Mouse (Mus musculus): Measurements from ENCODE around the gene Kit. TPM values are rescaled to one million over a fixed set of nuclear protein-coding genes. Genes with fewer than 3 reads are reported as not detected.

Kit gene
- polyA plus RNA-seq, 1 experiment from 2014 or later = 56.6 TPM

DNA sequence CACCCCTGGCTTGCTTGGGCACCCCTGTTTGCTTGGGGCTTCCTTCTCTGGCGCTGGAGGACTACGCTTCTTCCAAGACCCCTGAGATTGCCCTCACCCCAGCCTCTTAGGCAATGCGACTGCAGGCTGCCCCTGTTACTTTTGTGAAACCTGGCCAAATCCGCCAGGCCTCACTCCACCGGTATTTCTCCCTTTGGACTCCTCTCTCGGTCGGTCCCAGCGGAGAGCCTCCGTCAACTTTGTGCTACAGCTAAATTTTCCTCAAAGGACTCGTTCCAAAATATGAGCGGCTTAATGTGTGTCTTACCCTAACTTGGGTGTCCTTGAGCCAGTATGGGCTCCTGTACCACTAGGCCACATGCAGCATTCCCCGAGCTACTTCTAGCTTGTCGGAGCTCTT lies 23.8 kb downstream of the Kit start:
- ATAC-seq (ENCODE audit: low FRiP score) = no peak
- no peak overlapping the region for H3K27ac ChIP-seq
- H3K9me3 ChIP-seq (ENCODE audit: control insufficient read depth, low read length) = no peaks in the 10 kb centered on the region
- no peak overlapping the region for H3K9ac ChIP-seq
- no peak overlapping the region for H3K4me3 ChIP-seq (replicated peaks; ENCODE audit: low read length)
- no peak overlapping the region for H3K4me2 ChIP-seq (replicated peaks)
- H3K36me3 ChIP-seq (replicated peaks; ENCODE audit: control insufficient read depth, insufficient read depth) = no peaks in the 10 kb centered on the region
- peaks cover 8% of the 10 kb centered on the region; the same call in 1 of the 2 replicates for H3K4me1 ChIP-seq (replicated peaks; ENCODE audit: control insufficient read depth, insufficient read depth, low read length)
- DNase-seq (ENCODE audit: low spot score) = no peak
- WGBS = 91% methylated on average over 13 of the region's 13 CpGs
- no peaks in the 10 kb centered on the region for H3K27me3 ChIP-seq (ENCODE audit: control insufficient read depth, insufficient read depth, low read length)

DNA sequence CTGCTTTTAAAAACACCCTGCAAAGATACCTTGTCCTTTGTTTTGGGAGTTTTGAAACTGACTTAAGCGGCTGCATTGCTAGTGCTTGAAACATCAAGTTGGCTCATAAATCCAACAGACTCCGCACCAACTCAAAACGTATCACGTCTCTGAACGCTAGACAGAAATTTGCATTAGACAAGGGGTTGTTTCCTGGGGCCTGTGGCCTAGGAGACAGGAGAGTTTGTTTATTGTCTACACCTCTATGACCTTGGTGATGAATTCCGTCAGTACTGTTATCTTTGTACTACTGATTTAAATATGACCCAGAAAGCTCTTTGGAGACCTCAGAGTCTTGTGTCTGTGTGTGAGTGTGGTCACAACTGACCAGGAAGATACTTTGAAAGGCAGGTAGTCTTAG lies 25.3 kb downstream of the Kit start:
- Histone ChIP-seq H3K4me1 (replicated peaks; ENCODE audit: control insufficient read depth, insufficient read depth, low read length) (peaks cover 14% of the 10 kb centered on the region; the same call in 1 of the 2 replicates), H3K9ac (no peak overlapping the region), H3K4me2 (replicated peaks) (no peak overlapping the region), H3K36me3 (replicated peaks; ENCODE audit: control insufficient read depth, insufficient read depth) (no peaks in the 10 kb centered on the region), H3K9me3 (ENCODE audit: control insufficient read depth, low read length) (no peaks in the 10 kb centered on the region), H3K27me3 (ENCODE audit: control insufficient read depth, insufficient read depth, low read length) (no peaks in the 10 kb centered on the region), H3K4me3 (replicated peaks; ENCODE audit: low read length) (no peak overlapping the region), H3K27ac (no peak overlapping the region)
- ATAC-seq (ENCODE audit: low FRiP score) (no peak), DNase-seq (ENCODE audit: low spot score) (no peak)
- WGBS = 63% methylated on average over 6 of the region's 6 CpGs

DNA sequence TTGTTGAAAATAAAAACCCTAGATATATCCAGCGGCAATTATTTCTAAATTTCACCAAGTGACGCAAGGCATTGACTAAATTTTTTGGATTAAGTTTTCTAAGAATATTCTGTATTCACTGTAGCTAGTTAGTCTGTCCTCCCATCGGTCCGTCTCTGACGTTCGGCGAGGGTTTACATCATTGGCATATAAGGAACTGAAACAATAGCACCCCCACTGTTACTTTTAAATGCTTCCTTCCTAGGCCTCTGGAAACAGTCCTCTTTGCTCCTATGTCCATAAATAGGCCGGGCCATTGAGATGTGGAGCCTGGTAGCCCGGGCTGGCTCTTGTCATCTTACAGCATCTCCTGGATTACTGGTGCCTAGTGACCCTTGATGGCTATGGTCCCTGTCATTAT lies 29.5 kb downstream of the Kit start:
- Histone ChIP-seq H3K4me3 (replicated peaks; ENCODE audit: low read length) (no peak overlapping the region), H3K36me3 (replicated peaks; ENCODE audit: control insufficient read depth, insufficient read depth) (no peaks in the 10 kb centered on the region; the same call in 1 of the 2 replicates), H3K27ac (no peak overlapping the region), H3K9me3 (ENCODE audit: control insufficient read depth, low read length) (no peaks in the 10 kb centered on the region), H3K9ac (no peak overlapping the region), H3K4me2 (replicated peaks) (no peak overlapping the region), H3K4me1 (replicated peaks; ENCODE audit: control insufficient read depth, insufficient read depth, low read length) (peaks cover 22% of the 10 kb centered on the region; the same call in 1 of the 2 replicates), H3K27me3 (ENCODE audit: control insufficient read depth, insufficient read depth, low read length) (no peaks in the 10 kb centered on the region)
- DNase-seq (ENCODE audit: low spot score) (no peak), ATAC-seq (ENCODE audit: low FRiP score) (no peak)
- whole genome bisulfite sequencing = 48% methylated on average over 9 of the region's 9 CpGs

DNA sequence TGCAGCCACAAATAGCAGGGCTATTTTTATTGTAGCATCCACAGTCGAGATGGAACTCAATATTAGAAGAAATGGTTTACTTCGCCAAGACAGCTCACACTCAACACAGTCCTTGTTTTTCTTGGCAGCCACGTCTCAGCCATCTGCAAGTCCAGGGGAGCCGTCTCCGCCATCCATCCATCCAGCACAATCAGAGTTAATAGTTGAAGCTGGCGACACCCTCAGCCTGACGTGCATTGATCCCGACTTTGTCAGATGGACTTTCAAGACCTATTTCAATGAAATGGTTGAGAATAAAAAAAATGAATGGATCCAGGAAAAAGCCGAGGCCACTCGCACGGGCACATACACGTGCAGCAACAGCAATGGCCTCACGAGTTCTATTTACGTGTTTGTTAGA lies 32.2 kb downstream of the Kit start:
- ATAC-seq (ENCODE audit: low FRiP score) = no peak

DNA sequence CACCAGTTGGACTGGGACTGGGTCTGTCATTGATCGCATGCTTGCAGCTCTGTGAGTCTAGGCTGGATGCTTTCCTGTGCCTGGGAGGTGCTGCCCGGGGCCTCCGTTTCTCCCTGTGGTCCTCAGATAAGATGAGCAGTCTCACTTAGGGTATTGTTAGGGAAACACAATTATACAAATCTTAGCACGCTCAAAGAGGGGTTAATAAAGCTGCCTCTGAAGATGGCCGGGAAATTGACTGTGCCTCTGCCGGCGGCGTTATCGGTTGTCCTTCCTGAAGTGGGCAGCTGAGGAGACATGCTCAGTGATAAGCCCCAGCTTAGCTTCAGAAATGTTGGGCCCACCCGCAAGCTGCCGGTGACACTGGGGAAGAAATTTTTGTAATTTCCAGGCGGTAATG lies 33.3 kb downstream of the Kit start:
- Histone ChIP-seq H3K9ac (no peak overlapping the region), H3K27ac (no peak overlapping the region), H3K4me2 (replicated peaks) (no peak overlapping the region), H3K4me1 (replicated peaks; ENCODE audit: control insufficient read depth, insufficient read depth, low read length) (peaks cover 38% of the 10 kb centered on the region), H3K9me3 (ENCODE audit: control insufficient read depth, low read length) (no peaks in the 10 kb centered on the region), H3K36me3 (replicated peaks; ENCODE audit: control insufficient read depth, insufficient read depth) (peaks cover 6% of the 10 kb centered on the region), H3K27me3 (ENCODE audit: control insufficient read depth, insufficient read depth, low read length) (no peaks in the 10 kb centered on the region), H3K4me3 (replicated peaks; ENCODE audit: low read length) (no peak overlapping the region)
- ATAC-seq (ENCODE audit: low FRiP score) (no peak), DNase-seq (ENCODE audit: low spot score) (no peak)
- WGBS = 79% methylated on average over 12 of the region's 12 CpGs

More for the DNA sequence above, 32.2 kb downstream of the Kit start:
- peaks cover 6% of the 10 kb centered on the region for H3K36me3 ChIP-seq (replicated peaks; ENCODE audit: control insufficient read depth, insufficient read depth)
- no peak overlapping the region for H3K4me2 ChIP-seq (replicated peaks)
- DNase-seq (ENCODE audit: low spot score) = no peak
- no peaks in the 10 kb centered on the region for H3K9me3 ChIP-seq (ENCODE audit: control insufficient read depth, low read length)
- no peak overlapping the region for H3K27ac ChIP-seq
- H3K27me3 ChIP-seq (ENCODE audit: control insufficient read depth, insufficient read depth, low read length) = no peaks in the 10 kb centered on the region
- peaks cover 32% of the 10 kb centered on the region for H3K4me1 ChIP-seq (replicated peaks; ENCODE audit: control insufficient read depth, insufficient read depth, low read length)
- H3K9ac ChIP-seq = no peak overlapping the region
- H3K4me3 ChIP-seq (replicated peaks; ENCODE audit: low read length) = no peak overlapping the region
- 67% methylated on average over 14 of the region's 14 CpGs for WGBS

DNA sequence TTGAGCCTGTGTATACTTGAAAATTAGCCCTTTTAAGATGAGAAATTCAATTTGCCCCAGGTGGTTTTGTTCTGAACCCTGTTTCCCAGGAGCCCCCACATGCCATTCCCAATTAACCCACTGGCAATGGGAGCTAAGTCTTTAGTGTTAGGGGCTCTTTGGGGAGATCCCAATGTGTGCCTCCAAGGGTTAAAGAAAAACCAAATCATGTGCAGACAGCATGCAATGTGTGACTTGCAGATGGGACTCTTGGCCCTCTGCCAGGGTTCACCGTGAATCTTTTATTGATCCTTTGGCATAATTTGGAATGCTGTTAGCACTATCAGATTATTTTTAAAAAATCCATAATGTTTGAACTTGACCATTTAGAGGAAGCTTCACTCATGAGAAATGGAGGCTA lies 37.7 kb downstream of the Kit start:
- H3K36me3 ChIP-seq (replicated peaks; ENCODE audit: control insufficient read depth, insufficient read depth) = peaks cover 11% of the 10 kb centered on the region
- ATAC-seq (ENCODE audit: low FRiP score) (peak; percentile 59; the same call in 1 of the 2 replicates), DNase-seq (ENCODE audit: low spot score) (peak; percentile 55)
- no peak overlapping the region for H3K4me3 ChIP-seq (replicated peaks; ENCODE audit: low read length)
- peak overlapping the region; percentile 49; the same call in 1 of the 2 replicates for H3K27ac ChIP-seq
- 6% methylated on average over 1 of the region's 1 CpGs for WGBS
- no peaks in the 10 kb centered on the region for H3K9me3 ChIP-seq (ENCODE audit: control insufficient read depth, low read length)
- no peak overlapping the region for H3K4me2 ChIP-seq (replicated peaks)
- no peak overlapping the region for H3K9ac ChIP-seq
- peaks cover 29% of the 10 kb centered on the region for H3K4me1 ChIP-seq (replicated peaks; ENCODE audit: control insufficient read depth, insufficient read depth, low read length)
- H3K27me3 ChIP-seq (ENCODE audit: control insufficient read depth, insufficient read depth, low read length) = no peaks in the 10 kb centered on the region

DNA sequence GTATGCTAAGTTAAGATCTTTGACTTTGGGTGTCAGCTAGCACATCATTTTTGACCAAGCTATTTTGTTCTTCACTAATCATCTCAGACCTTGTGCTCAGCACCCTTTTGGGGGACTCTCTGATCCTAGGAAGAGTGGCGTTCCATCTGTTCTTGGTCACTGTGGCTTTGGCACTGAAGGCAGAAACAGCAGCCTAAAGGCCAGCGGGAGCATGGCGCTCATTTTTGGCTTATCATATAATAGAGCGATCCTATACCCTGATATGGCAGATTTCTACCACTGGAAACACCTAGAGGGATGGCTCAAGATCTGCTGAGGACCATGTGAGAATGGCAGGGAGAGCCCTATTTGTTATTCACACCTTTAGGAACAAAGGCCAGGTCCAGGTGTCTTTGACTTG lies 38.2 kb downstream of the Kit start:
- WGBS = 85% methylated on average over 4 of the region's 4 CpGs
- H3K4me1 ChIP-seq (replicated peaks; ENCODE audit: control insufficient read depth, insufficient read depth, low read length) = peaks cover 23% of the 10 kb centered on the region
- DNase-seq (ENCODE audit: low spot score) (no peak), ATAC-seq (ENCODE audit: low FRiP score) (no peak)
- no peak overlapping the region for H3K4me2 ChIP-seq (replicated peaks)
- no peak overlapping the region for H3K9ac ChIP-seq
- H3K4me3 ChIP-seq (replicated peaks; ENCODE audit: low read length) = no peak overlapping the region
- H3K27me3 ChIP-seq (ENCODE audit: control insufficient read depth, insufficient read depth, low read length) = no peaks in the 10 kb centered on the region
- no peaks in the 10 kb centered on the region for H3K9me3 ChIP-seq (ENCODE audit: control insufficient read depth, low read length)
- H3K36me3 ChIP-seq (replicated peaks; ENCODE audit: control insufficient read depth, insufficient read depth) = peaks cover 11% of the 10 kb centered on the region
- H3K27ac ChIP-seq = 0 out of 2 replicates have a peak overlapping the region, but pooled peaks have one; percentile 4

DNA sequence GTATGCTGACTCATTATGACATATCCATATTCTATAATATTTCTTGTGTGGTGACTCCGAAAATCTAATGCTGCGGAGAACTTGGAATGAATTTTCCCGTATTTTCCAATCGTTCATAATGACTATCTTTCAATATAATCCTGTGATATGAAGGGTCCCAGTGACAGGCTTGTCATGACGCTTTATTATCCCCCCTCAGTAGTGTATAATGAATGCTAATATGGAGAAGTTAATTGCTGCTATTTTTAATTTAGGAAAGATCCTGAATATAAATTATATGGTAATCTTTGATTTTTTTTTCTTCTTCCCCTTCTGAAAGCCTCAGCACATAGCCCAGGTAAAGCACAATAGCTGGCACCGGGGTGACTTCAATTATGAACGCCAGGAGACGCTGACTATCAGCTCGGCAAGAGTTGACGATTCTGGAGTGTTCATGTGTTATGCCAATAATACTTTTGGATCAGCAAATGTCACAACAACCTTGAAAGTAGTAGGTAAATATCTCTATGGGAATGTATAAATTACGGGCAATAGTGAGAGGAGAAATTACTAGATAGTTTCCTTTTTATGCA lies 40.4 kb downstream of the Kit start:
- H3K27ac ChIP-seq = 0 out of 2 replicates have a peak overlapping the region, but pooled peaks have one; percentile 23
- H3K4me1 ChIP-seq (replicated peaks; ENCODE audit: control insufficient read depth, insufficient read depth, low read length) = peaks cover 19% of the 10 kb centered on the region
- peaks cover 11% of the 10 kb centered on the region for H3K36me3 ChIP-seq (replicated peaks; ENCODE audit: control insufficient read depth, insufficient read depth)
- H3K4me2 ChIP-seq (replicated peaks) = no peak overlapping the region
- WGBS = 73% methylated on average over 11 of the region's 11 CpGs
- no peak overlapping the region for H3K9ac ChIP-seq
- H3K27me3 ChIP-seq (ENCODE audit: control insufficient read depth, insufficient read depth, low read length) = no peaks in the 10 kb centered on the region
- DNase-seq (ENCODE audit: low spot score) (no peak), ATAC-seq (ENCODE audit: low FRiP score) (no peak)
- no peaks in the 10 kb centered on the region for H3K9me3 ChIP-seq (ENCODE audit: control insufficient read depth, low read length)
- no peak overlapping the region for H3K4me3 ChIP-seq (replicated peaks; ENCODE audit: low read length)

DNA sequence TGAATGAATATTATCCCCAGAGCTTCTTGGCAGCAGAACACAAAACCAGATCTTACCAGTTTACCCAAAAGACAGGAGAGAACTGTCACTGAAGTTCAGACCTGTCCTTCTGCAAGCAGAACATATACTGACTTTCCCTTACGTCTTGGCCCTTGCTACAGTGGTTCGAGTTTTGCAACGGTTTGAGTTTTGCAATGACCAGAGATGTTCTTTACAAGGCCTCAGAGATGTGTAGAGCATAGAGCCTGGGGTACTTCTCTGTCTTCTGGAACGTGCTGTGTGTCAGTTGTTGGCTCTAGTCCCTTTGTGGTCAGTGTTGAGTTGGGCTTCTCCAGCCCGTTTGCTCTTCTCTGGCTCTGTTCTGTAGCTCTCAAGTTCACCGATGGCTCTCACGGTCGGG lies 40.9 kb downstream of the Kit start:
- DNase-seq (ENCODE audit: low spot score) (no peak), ATAC-seq (ENCODE audit: low FRiP score) (no peak)
- Histone ChIP-seq H3K36me3 (replicated peaks; ENCODE audit: control insufficient read depth, insufficient read depth) (peaks cover 11% of the 10 kb centered on the region), H3K9me3 (ENCODE audit: control insufficient read depth, low read length) (no peaks in the 10 kb centered on the region), H3K9ac (no peak overlapping the region), H3K27me3 (ENCODE audit: control insufficient read depth, insufficient read depth, low read length) (no peaks in the 10 kb centered on the region), H3K4me2 (replicated peaks) (no peak overlapping the region), H3K4me3 (replicated peaks; ENCODE audit: low read length) (no peak overlapping the region), H3K4me1 (replicated peaks; ENCODE audit: control insufficient read depth, insufficient read depth, low read length) (peaks cover 19% of the 10 kb centered on the region), H3K27ac (no peak overlapping the region)
- 92% methylated on average over 8 of the region's 8 CpGs for WGBS

DNA sequence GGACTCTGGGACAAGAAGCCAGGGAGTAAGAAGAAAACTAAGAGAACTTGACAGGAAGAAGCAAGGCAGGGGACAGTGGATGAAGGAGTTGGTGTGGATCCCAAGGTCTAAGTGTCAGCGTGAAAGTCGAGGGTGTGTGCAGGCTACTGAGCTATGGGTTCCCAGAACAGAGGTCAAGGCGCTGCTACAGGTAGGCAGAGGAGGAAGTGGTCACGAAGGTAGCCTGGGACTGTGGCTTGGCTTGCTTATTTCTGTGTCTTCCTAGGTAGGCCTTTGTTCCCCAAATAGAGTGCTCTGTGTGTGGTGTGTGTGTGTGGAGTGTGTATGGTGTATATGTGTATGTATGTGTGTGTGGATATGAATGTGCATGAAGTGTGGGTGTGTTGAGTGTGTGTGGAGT lies 47.7 kb downstream of the Kit start:
- no peak overlapping the region for H3K4me2 ChIP-seq (replicated peaks)
- H3K36me3 ChIP-seq (replicated peaks; ENCODE audit: control insufficient read depth, insufficient read depth) = peaks cover 24% of the 10 kb centered on the region; the same call in 1 of the 2 replicates
- DNase-seq (ENCODE audit: low spot score) (no peak), ATAC-seq (ENCODE audit: low FRiP score) (no peak)
- 94% methylated on average over 4 of the region's 4 CpGs for WGBS
- H3K27ac ChIP-seq = no peak overlapping the region
- H3K9me3 ChIP-seq (ENCODE audit: control insufficient read depth, low read length) = no peaks in the 10 kb centered on the region
- H3K27me3 ChIP-seq (ENCODE audit: control insufficient read depth, insufficient read depth, low read length) = no peaks in the 10 kb centered on the region
- H3K4me3 ChIP-seq (replicated peaks; ENCODE audit: low read length) = no peak overlapping the region
- peaks cover 11% of the 10 kb centered on the region; the same call in 1 of the 2 replicates for H3K4me1 ChIP-seq (replicated peaks; ENCODE audit: control insufficient read depth, insufficient read depth, low read length)
- H3K9ac ChIP-seq = no peak overlapping the region
